Mouse (Mus musculus) layer of hippocampus, adult 9-10 months (tissue): ENCODE results near the gene Ccdc40.

Experiments
- DNase-seq: peaks from one replicate; pipeline ENCODE4 v3.0.0; 2022; ENCODE audit warnings: low spot score

The Ccdc40 gene

DNA sequence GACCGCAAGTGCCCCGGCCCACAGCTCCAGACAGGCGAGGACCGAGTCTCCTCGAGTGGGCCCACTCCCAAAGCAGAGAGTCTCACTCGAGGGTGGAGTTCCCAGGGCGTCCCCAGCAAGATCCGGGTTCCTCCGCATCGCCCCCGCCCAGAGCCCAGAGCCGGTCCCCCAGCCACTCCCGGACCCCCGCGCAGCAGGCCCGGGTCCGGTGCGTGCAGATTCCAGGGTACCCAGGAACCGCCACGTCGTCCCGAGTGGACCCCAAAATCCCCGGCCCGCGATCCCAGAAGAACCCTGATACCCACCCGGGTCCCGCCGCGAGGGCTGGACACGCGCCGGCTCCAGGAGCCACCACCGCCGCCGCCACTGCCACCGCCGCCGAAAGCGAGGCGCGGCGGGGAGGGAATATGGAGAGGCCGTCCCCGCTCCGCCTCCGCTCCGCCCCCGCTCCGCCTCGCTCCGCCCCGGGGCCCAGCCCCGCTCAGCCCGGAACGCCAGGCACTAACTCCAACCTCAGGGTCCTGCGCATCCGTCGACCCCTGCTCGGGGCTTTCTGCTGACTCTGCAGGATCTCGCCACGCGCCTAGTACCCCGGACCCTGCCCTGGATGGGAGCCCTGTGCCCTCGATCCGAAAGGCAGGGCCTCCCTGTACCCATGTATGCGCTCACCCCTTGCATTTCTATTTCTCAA lies at the start of gene Ccdc40, which contains the start of gene Tbc1d16:
Gene Ccdc40, plus strand, starts transcription at position 482 of the 691 bp plus-strand sequence.
Gene Tbc1d16, minus strand, starts transcription at position 409 of the 691 bp plus-strand sequence.
- DNase-seq: no peak

DNA sequence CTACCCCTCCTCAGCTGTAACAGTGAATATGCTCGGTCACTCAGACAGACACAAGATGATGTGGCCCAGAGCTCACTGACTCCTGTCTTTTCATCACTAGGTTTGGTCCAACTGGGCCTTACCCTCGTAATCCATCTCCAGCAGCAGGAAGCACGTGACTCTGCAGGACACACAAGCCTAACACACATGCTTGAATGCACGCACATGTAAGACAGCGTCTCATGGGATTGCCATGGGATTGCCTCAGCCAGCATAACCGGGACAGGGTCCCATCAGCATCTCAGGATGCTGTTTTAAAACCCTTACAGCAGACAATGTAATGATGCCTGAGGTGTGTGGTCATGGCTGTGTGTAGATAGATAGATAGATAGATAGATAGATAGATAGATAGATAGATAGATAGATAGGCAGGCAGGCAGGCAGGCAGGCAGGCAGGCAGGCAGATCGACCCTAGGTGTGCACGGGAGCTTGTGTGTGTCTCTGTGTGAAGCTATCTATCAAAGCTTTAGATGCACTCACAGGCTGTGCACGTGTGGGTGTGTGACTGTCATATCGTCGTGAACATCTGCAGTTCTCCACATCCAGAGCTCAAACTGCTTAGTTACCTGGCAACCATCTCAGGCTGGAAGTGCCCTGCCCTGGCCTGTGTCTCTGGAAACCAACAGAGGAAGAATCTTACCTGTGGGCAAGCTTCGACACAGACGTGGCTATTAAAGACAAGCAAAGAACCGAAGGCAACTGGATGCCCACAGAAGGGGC lies 47.4 kb upstream of the Ccdc40 start:
- no peak for DNase-seq

- no peak for DNase-seq
These were observed 46.4 kb upstream of the Ccdc40 start for GRCm38 (mm10) chr11:119181861-119182395.

GRCm38 (mm10) chr11:119183684-119184310 lies 44.6 kb upstream of the Ccdc40 start:
- DNase-seq: no peak

- DNase-seq: no peak
These were observed 42.0 kb upstream of the Ccdc40 start for GRCm38 (mm10) chr11:119186381-119186780.

DNA sequence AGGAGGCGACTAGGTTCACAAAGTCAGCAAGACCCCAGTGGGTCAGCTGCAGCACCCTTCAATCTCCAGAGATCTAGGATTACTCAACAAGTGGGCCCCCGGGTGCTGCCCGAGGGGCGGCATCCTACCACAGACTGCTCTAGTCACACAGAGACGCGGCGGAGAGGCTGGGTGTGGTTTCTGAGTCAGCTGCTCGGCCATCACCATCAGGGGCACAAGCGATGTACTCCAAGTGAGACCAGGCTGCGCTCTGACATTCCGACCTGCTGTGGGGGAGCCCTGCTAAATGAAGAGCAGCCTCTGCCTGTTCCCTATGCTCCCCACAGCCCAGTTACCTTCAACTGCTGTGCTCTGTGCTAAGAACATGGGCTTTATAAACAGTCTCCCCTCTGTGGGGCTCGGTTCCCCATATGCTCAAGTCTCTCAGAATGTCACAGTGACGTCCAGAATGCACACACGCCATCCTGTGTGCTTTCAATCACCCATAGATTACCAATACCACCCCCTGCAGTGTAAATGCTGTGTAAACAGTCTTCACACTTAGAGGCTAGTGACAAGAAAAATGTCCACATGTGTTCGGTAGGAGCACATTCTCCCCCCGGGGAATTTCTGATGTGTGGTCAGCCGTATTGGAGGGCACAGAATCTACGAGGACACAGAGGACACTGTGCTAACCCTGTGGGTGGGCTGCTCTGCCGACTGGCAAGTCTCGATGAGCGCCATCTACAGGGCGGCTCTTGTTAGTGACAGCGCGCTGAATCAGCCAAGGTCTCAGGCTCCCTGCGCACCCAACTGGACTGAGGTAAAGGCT lies 41.2 kb upstream of the Ccdc40 start:
- no peak for DNase-seq

GRCm38 (mm10) chr11:119187800-119188197 lies 40.6 kb upstream of the Ccdc40 start:
- no peak for DNase-seq

DNA sequence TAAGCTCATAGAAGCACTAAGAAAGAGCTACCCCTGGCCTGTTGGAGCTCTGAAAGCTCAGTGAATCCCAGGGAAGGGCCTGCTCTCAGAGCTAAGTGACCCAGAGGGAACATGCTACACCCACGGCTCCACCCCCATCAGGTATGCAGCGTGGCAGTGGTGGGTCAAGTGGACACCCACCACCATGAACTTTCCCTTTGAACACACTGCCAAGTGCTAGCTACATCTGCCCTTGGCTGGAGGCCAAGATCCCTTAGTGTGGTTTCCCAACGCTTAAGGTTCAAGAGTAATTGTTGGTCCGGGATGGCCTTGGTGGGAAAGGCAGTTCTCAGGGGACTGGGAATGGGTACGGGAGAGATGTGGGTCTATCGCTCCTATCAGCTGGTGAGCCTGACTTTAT lies 40.0 kb upstream of the Ccdc40 start:
- DNase-seq: no peak

DNA sequence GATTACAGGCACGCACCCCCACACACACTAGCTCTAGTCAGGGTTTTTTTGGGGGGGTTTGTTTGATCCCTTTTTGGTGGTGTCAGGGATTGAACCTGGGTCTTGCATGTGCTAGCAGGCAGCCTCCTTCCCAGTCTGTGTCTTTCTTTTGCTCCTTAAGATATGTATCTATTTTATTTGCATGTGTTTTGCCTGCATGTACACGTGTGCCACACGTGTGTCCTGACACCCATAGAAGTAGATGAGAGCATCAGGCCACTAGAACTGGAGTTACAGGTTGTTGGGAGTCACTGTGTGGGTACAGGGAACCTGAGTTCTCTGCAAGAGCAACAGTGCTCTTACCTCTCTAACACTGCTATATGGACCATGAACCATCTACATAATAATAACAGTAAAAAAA lies 39.1 kb upstream of the Ccdc40 start:
- no peak for DNase-seq

DNA sequence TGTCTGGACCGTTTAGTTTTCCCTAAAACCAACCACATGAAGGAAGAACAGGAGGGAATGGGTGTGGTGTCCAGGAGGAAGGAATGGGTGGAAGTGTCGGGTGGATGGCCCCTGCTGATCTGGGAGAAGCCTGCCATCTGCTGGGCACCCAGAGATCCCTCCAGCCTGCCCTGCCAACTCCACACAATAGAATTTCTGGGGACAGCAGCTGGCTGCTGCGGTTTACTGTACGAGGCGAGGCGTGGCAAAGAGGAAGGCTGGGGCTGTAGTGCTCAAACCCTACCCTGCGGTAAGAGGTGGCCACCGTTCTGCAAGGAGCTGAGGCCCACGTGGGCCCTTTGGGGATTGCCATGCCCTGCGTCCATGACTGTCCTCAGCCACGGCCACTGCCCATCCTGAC lies 37.9 kb upstream of the Ccdc40 start:
- no peak for DNase-seq

DNA sequence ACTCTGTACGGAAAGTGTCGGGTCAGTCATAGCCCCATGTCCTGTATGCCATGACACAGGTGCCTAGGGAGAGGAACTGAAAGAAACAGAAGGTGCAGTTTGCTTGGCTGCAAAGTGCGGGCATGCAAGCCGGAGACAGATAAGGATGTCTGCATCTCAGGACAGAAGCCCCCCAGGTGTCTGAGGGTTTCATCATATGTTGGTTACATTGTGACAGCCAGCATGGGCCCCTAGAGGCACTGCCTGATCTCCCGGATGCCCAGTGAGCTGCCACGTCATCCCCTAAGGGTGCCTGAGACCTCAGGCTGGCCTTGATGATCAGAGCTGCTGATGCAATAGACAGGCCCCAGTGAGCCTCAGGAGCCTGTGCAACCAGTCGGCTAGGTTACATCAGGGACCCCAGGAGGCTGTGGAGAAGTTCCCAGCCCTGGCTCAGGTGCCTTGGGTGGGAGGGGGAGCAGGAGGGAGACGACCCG lies 36.7 kb upstream of the Ccdc40 start:
- DNase-seq: no peak

DNA sequence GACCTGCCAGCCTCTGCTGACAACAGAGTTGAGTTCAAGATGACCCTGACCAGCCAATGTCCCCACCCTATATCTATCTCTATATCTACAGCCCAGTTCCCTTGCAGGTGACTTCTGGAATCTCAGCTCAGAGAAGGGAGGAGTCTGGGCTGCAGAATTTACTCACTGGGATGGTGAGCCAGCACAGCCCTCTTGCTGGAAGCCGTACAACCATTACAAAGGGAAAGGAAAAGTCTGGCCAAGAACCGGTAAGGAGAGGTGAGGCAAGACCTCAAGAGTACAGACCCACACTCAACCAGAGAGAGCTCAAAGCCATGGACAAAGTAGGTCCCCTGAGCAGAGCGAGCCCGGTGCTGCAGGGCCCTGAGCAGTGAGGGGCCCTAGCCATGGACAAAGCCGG lies 36.2 kb upstream of the Ccdc40 start:
- no peak for DNase-seq

GRCm38 (mm10) chr11:119192605-119193004 lies 35.8 kb upstream of the Ccdc40 start:
- no peak for DNase-seq

DNA sequence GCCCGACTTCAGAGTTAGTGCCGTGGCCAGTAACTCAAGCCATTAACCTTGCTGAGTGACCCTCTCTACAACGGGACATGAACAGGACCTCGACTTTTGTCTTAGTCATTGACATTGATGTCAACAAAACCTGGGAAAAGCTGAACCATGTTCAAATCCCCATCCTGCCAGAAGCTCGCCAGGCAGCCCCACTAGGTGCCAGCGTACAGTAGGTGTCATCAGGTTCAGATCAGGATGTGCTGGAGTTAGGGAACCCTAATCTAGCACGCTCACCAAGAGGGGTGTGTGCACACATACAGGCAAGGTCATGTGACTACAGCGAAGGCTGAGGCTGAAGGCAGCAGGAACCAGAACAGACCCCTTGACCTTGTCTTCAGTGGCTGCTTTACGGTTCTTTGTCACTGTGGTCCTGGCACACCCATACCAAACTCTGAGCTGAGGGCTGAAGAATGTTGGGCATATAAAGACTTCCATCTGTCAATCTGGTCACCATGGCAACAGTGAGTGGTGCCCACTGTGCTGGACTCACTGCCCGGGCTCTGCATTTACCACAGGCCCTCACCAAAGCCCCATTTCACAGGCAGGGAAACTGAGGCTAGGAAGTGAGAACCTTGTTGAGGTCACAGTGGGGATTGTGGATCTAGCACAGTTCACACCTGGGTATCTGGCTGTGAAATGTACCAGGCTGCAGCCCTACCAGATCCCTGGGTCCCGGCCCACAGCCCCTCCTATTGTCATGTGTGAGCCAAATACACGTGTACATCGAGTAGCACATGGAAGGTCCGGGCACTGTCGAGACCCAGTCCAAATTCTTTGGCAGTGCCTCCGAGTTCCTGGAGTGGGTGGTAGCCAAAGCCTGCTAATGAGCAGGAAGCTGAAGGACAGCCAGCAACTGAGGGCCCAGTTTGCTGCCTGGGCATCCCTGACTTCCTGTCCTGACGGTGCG lies 30.5 kb upstream of the Ccdc40 start:
- no peak for DNase-seq

DNA sequence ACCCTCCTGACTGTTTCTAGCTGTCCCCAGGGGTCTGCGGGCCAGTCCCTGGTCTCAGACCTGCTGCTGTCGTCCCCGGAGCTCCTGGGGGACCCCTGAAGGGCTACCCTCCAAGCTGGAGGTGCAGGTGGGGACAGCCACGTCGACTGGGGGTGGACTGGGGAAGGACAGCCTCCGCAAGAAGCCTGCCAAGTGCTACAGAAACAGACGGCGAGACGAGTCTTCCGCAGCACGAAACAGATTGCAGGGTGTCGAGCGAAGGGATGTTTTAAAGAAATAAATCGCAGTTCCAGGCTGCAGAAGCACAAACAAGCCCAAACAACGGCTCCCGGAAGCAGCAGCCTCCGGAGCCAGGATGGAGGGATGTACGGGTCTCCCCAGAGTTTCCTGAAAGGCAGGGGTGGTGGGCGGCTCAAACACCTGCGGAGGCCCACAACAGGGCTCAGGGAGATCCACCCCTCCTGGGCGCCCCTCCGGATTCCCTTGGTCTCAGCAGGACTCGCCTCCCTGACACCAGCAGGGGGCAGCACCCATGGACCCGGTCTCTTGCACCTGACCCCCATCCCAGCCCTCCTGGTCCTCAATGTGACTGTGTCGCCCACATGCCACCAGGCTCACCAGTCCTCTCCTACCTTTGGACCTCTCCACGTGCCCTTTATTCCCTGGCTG lies 29.7 kb upstream of the Ccdc40 start:
- no peak for DNase-seq

- DNase-seq: no peak
These were observed 29.2 kb upstream of the Ccdc40 start for GRCm38 (mm10) chr11:119199233-119199601.

DNA sequence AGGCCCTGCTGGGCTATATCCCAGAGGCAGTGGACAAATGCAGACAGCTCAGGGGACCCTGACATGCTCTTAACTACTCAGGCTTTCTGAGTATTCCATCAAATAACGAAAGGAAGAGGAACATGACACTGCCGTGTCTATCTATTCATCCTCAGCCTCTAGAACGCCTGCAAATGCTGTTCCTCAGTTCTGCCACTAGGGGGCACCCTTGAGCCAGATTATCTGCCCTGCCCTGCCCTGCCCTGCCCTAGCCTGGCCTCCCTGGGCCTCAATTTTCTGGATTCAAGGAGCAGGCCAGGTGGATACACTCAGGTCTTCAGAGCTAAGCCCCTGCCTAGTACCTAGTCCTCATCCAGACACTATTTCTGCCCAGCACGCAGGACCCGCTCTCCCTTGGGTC lies 24.9 kb upstream of the Ccdc40 start:
- DNase-seq: no peak

GRCm38 (mm10) chr11:119205738-119206137 lies 22.6 kb upstream of the Ccdc40 start:
- DNase-seq: no peak

- DNase-seq: no peak
These were observed 21.8 kb upstream of the Ccdc40 start for GRCm38 (mm10) chr11:119206562-119206961.

DNA sequence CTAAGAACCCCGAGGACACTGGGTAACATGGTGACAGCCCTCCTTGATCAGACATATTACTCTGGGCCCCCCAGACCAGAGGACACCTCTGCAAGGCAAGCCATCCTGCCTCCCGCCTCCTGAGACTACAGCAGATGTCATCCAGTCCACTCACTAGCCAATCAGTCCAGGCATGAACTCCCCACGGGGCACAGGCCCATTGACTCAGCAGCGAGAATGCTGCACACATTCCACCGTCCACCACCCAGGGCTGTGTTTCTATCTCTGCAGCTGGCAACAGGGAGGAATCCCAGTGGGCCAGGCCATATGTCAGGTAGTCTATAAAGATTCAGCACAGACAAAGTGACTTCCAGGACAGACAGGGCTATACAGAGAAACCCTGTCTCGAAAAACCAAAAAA lies 20.4 kb upstream of the Ccdc40 start:
- no peak for DNase-seq
